Mouse (Mus musculus) C2C12 (cell line): ENCODE results near the gene Dhx37. TPM values are rescaled to one million over a fixed set of nuclear protein-coding genes. Genes with fewer than 3 reads are reported as not detected.

ENCODE experiments used
- H3K27me3 ChIP-seq: one replicate; pipeline ENCODE4 v1.6.1; 2011; ENCODE audit not compliant: control insufficient read depth, insufficient read depth, insufficient read length
- H3K36me3 ChIP-seq: one replicate; pipeline ENCODE4 v1.6.1; 2011; ENCODE audit not compliant: control insufficient read depth, insufficient read depth
- H3K4me3 ChIP-seq: one replicate; pipeline ENCODE4 v1.5.1; 2011; ENCODE audit warnings: mild to moderate bottlenecking, control low read depth; ENCODE audit not compliant: poor library complexity, insufficient read depth, severe bottlenecking
- H3K79me2 ChIP-seq: one replicate; pipeline ENCODE4 v1.6.1; 2011; ENCODE audit not compliant: control insufficient read depth, insufficient read depth
- H3K79me3 ChIP-seq: one replicate; pipeline ENCODE4 v1.6.1; 2011; ENCODE audit warnings: low read depth, control low read depth
- H3ac ChIP-seq: one replicate; pipeline ENCODE3; 2011; ENCODE audit warnings: low read depth; ENCODE audit not compliant: control insufficient read depth, insufficient read length
- CEBPB ChIP-seq: IDR thresholded peaks from one replicate; pipeline ENCODE4 v1.6.1; 2011; ENCODE audit warnings: low read depth, mild to moderate bottlenecking, control low read depth, moderate library complexity
- CTCF ChIP-seq: IDR thresholded peaks from one replicate; pipeline ENCODE4 v1.5.1; 2011; ENCODE audit not compliant: control insufficient read depth, insufficient read depth, insufficient read length
- FOSL1 ChIP-seq: IDR thresholded peaks from one replicate; pipeline ENCODE4 v1.8.0; 2011; ENCODE audit warnings: mild to moderate bottlenecking, low read length; ENCODE audit not compliant: poor library complexity, insufficient read depth, severe bottlenecking
- MAX ChIP-seq: IDR thresholded peaks from one replicate; pipeline ENCODE4 v1.6.1; 2011; ENCODE audit warnings: mild to moderate bottlenecking, control low read depth
- MYOD1 ChIP-seq: IDR thresholded peaks from one replicate; pipeline ENCODE4 v1.6.1; 2011; ENCODE audit warnings: low read depth; ENCODE audit not compliant: control insufficient read depth, insufficient read length
- MYOG ChIP-seq: IDR thresholded peaks from one replicate; pipeline ENCODE4 v1.6.1; 2011; ENCODE audit not compliant: control insufficient read depth, insufficient read length; ENCODE audit errors: extremely low read depth
- USF1 ChIP-seq: IDR thresholded peaks from one replicate; pipeline ENCODE4 v1.6.1; 2011; ENCODE audit warnings: low read depth, mild to moderate bottlenecking, control low read depth, moderate library complexity
- polyA plus RNA-seq: library from polyadenylated mRNA; unstranded; fragments of >200 nt; fragmentation: generic; extraction: Trizol; gene quantifications from one replicate; pipeline ENCODE4 v1.2.1, GENCODE M21; 2012; ENCODE audit warnings: missing spikeins

Dhx37 gene
- polyA plus RNA-seq, 1 experiment: 25.2 TPM

GRCm38 (mm10) chr5:125381954-125382672 is 51.8 kb downstream of the Dhx37 start:
- H3K79me3 ChIP-seq: peaks cover 8% of the 10 kb centered on the region
- peaks cover 17% of the 10 kb centered on the region for H3K36me3 ChIP-seq
- H3K79me2 ChIP-seq: peaks cover 23% of the 10 kb centered on the region
- no peak overlapping the region for H3K4me3 ChIP-seq
- H3K27me3 ChIP-seq: no peaks in the 10 kb centered on the region
- H3ac ChIP-seq: no peak overlapping the region
- TF ChIP-seq CTCF: no peak
- no peak for TF ChIP-seq FOSL1
- TF ChIP-seq CEBPB: no peak
- no peak for TF ChIP-seq USF1
- no peak for TF ChIP-seq MYOG
- TF ChIP-seq MAX: no peak
- no peak for TF ChIP-seq MYOD1

- no peaks in the 10 kb centered on the region for H3K36me3 ChIP-seq
- no peak overlapping the region for H3ac ChIP-seq
- TF ChIP-seq MAX (no peak), CTCF (peak; percentile 12), FOSL1 (no peak)
- H3K4me3 ChIP-seq: no peak overlapping the region
- H3K27me3 ChIP-seq: no peaks in the 10 kb centered on the region
- no peaks in the 10 kb centered on the region for H3K79me3 ChIP-seq
- H3K79me2 ChIP-seq: peaks cover under 1% of the 10 kb centered on the region
Observed at GRCm38 (mm10) chr5:125378919-125379318, 55.0 kb downstream of the Dhx37 start.

- Histone ChIP-seq H3K4me3 (no peak overlapping the region), H3ac (no peak overlapping the region), H3K27me3 (no peaks in the 10 kb centered on the region), H3K36me3 (no peaks in the 10 kb centered on the region), H3K79me2 (no peaks in the 10 kb centered on the region), H3K79me3 (no peaks in the 10 kb centered on the region)
- TF ChIP-seq MAX (no peak), MYOG (no peak), FOSL1 (no peak), CEBPB (no peak), USF1 (no peak), MYOD1 (no peak), CTCF (no peak)
Observed at GRCm38 (mm10) chr5:125377214-125377613, 56.7 kb downstream of the Dhx37 start.

- no peak overlapping the region for H3K4me3 ChIP-seq
- no peaks in the 10 kb centered on the region for H3K79me2 ChIP-seq
- no peaks in the 10 kb centered on the region for H3K79me3 ChIP-seq
- no peaks in the 10 kb centered on the region for H3K36me3 ChIP-seq
- H3ac ChIP-seq: no peak overlapping the region
- no peaks in the 10 kb centered on the region for H3K27me3 ChIP-seq
- no peak for TF ChIP-seq CTCF
- TF ChIP-seq MYOG: no peak
- TF ChIP-seq MYOD1: no peak
Observed at GRCm38 (mm10) chr5:125375871-125376270, 58.0 kb downstream of the Dhx37 start.

GRCm38 (mm10) chr5:125372027-125372426 is 61.9 kb downstream of the Dhx37 start:
- TF ChIP-seq FOSL1 (no peak), CEBPB (no peak), MYOG (no peak), MYOD1 (no peak), CTCF (no peak)
- Histone ChIP-seq H3K4me3 (no peak overlapping the region), H3K79me3 (no peaks in the 10 kb centered on the region), H3K36me3 (no peaks in the 10 kb centered on the region), H3ac (no peak overlapping the region), H3K79me2 (no peaks in the 10 kb centered on the region), H3K27me3 (no peaks in the 10 kb centered on the region)
